Mouse (Mus musculus) frontal cortex, adult 2 months (tissue): ENCODE results near the gene Apoc1. TPM values are rescaled to one million over a fixed set of nuclear protein-coding genes. Genes with fewer than 3 reads are reported as not detected.
"Not testable (repeated sequence)": the region's sequence is repeated elsewhere in the genome, so short reads cannot be mapped to it uniquely, and the experiment has no call there.

Experiments
- DNase-seq, 2 experiments: peaks; one replicate each; pipeline ENCODE4 v3.0.0; 2022; ENCODE audit warnings: low spot score in 1 of 2; ENCODE audit errors: extremely low spot score in 1 of 2
- polyA plus RNA-seq: library from polyadenylated mRNA; depleted of rRNA; stranded (reverse); fragments of >200 nt; gene quantifications from 2 replicates; pipeline ENCODE4 v1.2.3, GENCODE M21; 2012

The Apoc1 gene
- polyA plus RNA-seq, 1 experiment, result 3.3 TPM

GRCm38 (mm10) chr7:19686927-19687583 is 5.4 kb downstream of the Apoc1 start:
- not testable (repeated sequence) for DNase-seq

- no peak for DNase-seq
Observed at GRCm38 (mm10) chr7:19686521-19686920, 5.9 kb downstream of the Apoc1 start.

DNA sequence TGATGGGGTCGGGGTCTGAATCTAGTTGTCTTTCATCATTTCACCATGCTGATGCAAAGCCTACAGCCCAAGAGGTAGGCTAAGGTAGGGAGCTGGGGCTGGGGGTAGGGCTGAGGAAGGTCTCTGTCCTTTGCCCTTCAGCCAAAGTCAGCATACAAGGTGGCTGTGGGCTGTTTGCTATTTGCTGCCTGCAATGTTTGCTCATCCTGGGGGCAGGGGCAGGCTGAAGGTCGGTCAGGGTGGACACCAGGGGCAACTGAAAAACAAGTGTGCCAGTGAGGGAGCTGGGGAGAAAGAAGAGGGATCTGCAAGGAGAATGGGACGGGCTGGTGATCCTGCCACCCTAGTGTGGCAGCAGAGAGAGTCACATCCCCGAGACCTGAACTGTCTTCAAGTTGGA is 7.1 kb downstream of the Apoc1 start:
- no peak for DNase-seq

DNA sequence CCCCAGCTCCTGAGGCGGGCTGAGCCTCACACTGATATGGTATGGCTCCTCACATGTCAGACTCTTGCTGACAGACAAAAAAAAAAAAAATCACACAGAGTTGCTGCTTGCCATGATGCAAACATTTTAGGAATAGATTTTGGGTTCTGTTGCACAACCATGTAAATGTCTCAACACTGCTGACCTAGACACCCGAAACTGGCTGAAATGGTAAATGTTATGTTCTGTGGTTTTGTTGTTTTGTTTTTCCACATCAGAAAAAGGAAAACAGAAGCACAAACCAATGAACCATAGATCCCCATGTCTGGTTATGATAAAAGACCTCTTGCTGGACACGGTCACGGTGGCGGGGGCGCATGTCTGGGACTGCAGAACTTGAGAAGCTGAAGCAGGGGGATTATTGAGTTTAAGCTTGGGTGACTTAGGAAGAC is 8.7 kb downstream of the Apoc1 start:
- DNase-seq, result no peak

DNA sequence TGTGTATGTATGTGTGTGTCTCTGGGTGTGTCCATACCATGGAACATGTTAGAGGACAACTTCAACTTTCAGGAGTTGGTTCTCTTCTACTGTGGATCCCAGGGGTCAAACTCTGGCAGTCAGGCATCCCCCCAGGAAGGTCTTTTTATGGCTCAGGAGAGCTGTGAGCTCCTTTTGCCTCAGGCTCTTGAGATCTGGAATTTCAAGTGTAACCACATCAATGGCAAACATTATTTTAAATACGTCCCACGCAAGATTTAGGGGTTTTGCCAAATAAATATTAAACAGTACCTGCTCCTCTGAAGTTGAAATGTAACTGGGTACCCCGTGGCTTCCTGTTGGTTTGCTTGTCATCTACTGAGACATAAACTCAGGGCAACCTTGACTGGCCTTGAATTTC is 9.5 kb downstream of the Apoc1 start:
- DNase-seq, result no peak

- DNase-seq, result no peak
Observed at GRCm38 (mm10) chr7:19681202-19681694, 11.2 kb downstream of the Apoc1 start, which contains the start of the genes Gm44805 and Apoc4. Gm44805 (minus strand) TSS chr7:19681423. Apoc4 (minus strand) TSS chr7:19681479.

DNA sequence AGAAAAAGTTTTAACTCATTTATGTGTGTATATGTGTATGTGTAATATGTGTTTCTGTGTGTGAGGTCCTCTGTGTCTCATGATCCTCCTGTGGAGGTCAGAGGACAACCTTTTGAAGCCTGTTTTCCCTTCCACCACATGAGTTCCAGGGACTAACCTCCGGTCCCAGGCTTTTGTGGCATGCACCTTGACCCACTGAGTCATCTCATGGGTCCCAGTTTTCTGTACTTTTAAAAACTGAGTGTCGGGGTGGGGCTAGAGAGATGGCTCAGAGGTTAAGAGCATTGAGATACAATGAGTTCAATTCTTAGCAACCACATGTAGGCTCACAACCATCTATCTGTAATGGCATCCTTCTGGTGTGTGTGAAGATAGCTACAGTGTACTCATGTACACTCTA is 11.8 kb downstream of the Apoc1 start:
- no peak for DNase-seq

DNA sequence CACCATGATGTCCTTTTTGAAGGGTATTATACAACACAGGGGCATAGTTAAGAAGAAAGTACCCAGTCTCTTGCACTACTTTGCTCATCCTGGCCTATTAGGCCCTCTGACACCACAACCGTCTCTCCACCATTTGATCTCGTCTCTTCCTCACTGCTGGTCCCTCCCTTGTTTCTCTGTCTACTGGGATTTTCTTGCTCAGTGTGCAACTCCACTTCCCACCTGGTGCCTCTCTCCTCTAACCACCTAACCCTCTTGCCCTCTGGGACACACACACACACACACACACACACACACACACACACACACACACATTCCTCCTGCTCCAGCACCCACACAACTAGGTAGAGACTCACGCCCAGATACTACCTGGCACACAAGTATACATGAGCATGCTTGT is 13.6 kb downstream of the Apoc1 start:
- DNase-seq, result no peak

DNA sequence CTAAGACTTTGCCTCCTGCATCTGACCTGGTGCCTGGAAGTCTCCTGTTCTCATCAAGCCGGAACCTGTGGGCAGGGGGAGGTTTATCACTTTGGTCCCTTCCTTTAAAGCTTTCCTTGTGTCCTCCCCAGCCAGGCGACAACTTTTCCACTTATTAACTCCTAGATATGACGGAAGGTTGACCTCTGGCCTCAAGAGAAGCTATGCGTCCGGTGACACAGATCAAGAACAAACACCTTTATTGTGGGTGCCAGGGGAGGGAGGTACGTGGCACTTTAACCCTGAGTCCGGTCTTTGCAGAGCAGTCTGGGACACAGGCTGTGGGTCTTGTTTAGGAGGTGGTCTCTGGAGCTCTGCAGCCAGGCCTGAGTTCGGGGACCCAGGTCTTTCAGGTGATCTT is 14.6 kb downstream of the Apoc1 start, which contains the start of gene Apoc2:
Gene Apoc2, minus strand, starts transcription at position 70 of the 400 bp plus-strand sequence.
- DNase-seq, result no peak

DNA sequence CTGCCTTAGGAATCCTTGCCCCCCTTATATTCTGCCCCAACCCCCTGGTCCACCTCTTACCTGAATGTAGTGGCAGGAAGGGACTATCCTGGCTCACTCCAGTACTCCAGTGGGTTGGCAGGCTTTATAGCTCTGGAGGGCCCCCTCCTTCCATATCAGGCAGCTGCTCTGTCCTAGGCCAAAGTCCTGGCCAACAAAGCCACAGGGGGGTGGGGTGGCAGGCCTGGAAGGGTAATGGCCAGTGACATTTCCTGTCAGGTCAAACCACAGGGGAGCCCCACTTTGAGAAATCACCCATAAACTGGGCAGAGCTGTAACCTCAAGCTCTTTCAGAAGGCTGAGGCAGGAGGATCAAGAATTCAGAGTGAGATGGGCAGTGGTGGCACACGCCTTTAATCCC is 15.8 kb downstream of the Apoc1 start:
- DNase-seq, result no peak

DNA sequence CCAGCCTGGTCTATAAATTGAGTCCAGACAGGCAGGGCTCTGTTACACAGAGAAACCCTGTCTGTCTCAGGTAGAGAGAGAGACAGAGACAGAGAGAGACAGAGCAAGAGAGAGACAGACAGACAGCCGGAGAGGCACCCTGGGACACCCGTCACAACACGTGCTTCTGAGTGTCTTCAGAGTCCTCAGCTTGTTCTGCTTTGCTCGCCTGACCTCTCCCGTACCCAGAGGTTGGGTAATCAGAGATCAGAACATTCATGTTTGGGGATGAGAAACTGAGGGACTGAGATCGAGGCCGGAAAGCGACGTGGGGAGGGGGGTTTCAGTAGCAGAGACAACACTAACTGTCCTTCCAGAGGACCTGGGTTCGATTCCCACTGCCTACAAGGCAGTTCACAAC is 16.6 kb downstream of the Apoc1 start:
- no peak for DNase-seq

GRCm38 (mm10) chr7:19673083-19673699 is 19.3 kb downstream of the Apoc1 start:
- no peak for DNase-seq

- no peak for DNase-seq
Observed at GRCm38 (mm10) chr7:19671511-19671910, 20.9 kb downstream of the Apoc1 start.

- peak; percentile 93 to 98 for DNase-seq
Observed at GRCm38 (mm10) chr7:19668947-19669721, 23.3 kb downstream of the Apoc1 start.

GRCm38 (mm10) chr7:19667434-19667833 is 25.0 kb downstream of the Apoc1 start:
- no peak for DNase-seq

DNA sequence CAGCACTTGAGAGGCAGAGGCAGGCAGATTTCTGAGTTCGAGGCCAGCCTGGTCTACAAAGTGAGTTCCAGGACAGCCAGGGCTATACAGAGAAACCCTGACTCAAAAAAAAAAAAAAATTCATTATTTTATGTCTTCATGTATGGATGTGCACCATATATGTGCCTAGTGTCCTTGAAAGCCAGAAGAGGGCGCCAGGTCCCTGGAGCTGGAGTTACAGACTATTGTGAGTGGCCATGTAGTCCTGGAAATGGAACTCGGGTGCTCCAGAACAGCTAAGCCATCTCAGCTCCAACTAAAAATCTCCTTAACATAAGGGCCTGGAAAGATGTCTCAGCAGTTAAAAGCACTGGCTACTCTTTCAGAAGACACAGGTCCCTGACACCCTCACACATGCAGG is 25.7 kb downstream of the Apoc1 start:
- DNase-seq, result no peak

GRCm38 (mm10) chr7:19664955-19665841 is 27.3 kb downstream of the Apoc1 start, which contains the start of gene Clptm1:
Clptm1 (minus strand) TSS chr7:19665033.
- DNase-seq, result peak; percentile 95 to 99

- DNase-seq, result no peak
Observed at GRCm38 (mm10) chr7:19664455-19664954, 28.0 kb downstream of the Apoc1 start.

- DNase-seq, result peak in 1 of 2 experiments; percentile 32
Observed at GRCm38 (mm10) chr7:19663940-19664339, 28.5 kb downstream of the Apoc1 start.

GRCm38 (mm10) chr7:19652614-19653013 is 39.8 kb downstream of the Apoc1 start:
- DNase-seq, result no peak
